Mouse (Mus musculus) heart, postnatal 0 days (tissue): ENCODE results near the gene 9130023H24Rik. TPM values are rescaled to one million over a fixed set of nuclear protein-coding genes. Genes with fewer than 3 reads are reported as not detected.

ENCODE experiments used
- ATAC-seq: fragments of 200-750 bp; cut with Nextera tagmentation; 2 replicates; pipeline ENCODE4 v1.8.0; 2017; ENCODE audit warnings: low read depth, moderate number of reproducible peaks, moderate library complexity; ENCODE audit not compliant: insufficient read depth
- DNase-seq: peaks from one replicate; pipeline ENCODE4 v3.0.0-alpha.2; 2016; ENCODE audit warnings: low spot score
- H3K27ac ChIP-seq: fragments of 300-500 bp; sonication (generic); 2 replicates; pipeline ENCODE4 v1.5.1; 2014; ENCODE audit warnings: low read depth, mild to moderate bottlenecking
- H3K27me3 ChIP-seq: fragments of 300-500 bp; sonication (generic); 2 replicates; pipeline ENCODE4 v1.6.1; 2014; ENCODE audit warnings: low read length, mixed read lengths; ENCODE audit not compliant: control insufficient read depth, insufficient read depth
- H3K36me3 ChIP-seq: fragments of 300-500 bp; sonication (generic); replicated peaks from 2 replicates; pipeline ENCODE4 v1.6.1; 2014; ENCODE audit warnings: low read length, mixed read lengths; ENCODE audit not compliant: control insufficient read depth, insufficient read depth
- H3K4me1 ChIP-seq: fragments of 300-500 bp; sonication (generic); 2 replicates; pipeline ENCODE4 v1.6.1; 2014; ENCODE audit warnings: antibody characterized with exemption; ENCODE audit not compliant: control insufficient read depth, insufficient read depth
- H3K4me2 ChIP-seq: fragments of 300-500 bp; sonication (generic); 2 replicates; pipeline ENCODE4 v1.6.1; 2014; ENCODE audit warnings: low read depth, mild to moderate bottlenecking, low read length, moderate library complexity
- H3K4me3 ChIP-seq: fragments of 300-500 bp; sonication (generic); 2 replicates; pipeline ENCODE4 v1.5.1; 2014; ENCODE audit warnings: low read depth, low read length
- H3K9ac ChIP-seq: fragments of 300-500 bp; sonication (generic); replicated peaks from 2 replicates; pipeline ENCODE4 v1.6.1; 2014; ENCODE audit warnings: low read depth, low read length, mixed read lengths
- H3K9me3 ChIP-seq: fragments of 300-500 bp; sonication (generic); replicated peaks from 2 replicates; pipeline ENCODE4 v1.6.1; 2016; ENCODE audit warnings: low read length; ENCODE audit not compliant: control insufficient read depth
- CTCF ChIP-seq: IDR thresholded peaks from 2 replicates; pipeline ENCODE4 v1.5.1; 2016; ENCODE audit warnings: antibody characterized with exemption, control low read depth, low read depth
- EP300 ChIP-seq: IDR thresholded peaks from 2 replicates; pipeline ENCODE4 v1.6.1; 2016; ENCODE audit warnings: antibody characterized with exemption, low read depth
- WGBS: fragments of 180-500 bp; shearing (Covaris S2); extraction: QIAGEN DNeasy Blood & Tissue Kit; methylation state at CpG from one replicate; pipeline ENCODE4 v1.1.7; 2014; 5-methylcytosine and 5-hydroxymethylcytosine counted together
- polyA plus RNA-seq: library from polyadenylated mRNA; unstranded; fragments of >200 nt; fragmentation: Nextera tagmentation; extraction: Ambion mirVana; gene quantifications from 2 replicates; pipeline ENCODE4 v1.2.1, GENCODE M21; 2015
- total RNA-seq: library from RNA; depleted of rRNA; stranded (reverse); fragments of >200 nt; gene quantifications from 2 replicates; pipeline ENCODE4 v1.2.3, GENCODE M21; 2014; ENCODE audit warnings: low replicate concordance; rRNA removed

Gene 9130023H24Rik
- total and polyA plus RNA-seq, 2 experiments from 2014 or later, result 3.9 to 5.1 TPM

DNA sequence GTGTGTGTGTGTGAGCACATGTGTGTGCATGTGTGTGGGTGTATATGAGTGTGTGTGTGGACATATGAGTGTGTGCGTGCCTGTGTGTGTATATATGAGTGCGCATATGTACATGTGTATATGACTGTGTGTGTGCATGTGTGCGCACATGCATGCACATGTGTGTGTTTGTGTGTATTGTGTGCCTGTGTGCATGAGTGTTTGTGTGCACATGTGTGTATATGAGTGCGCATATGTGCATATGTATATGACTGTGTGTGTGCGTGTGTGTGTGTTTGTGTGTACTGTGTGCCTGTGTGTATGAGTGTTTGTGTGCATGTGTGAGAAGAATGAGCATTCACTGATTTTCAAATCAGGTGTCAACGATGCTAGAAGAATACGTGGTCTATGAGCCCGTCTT lies 33.7 kb downstream of the 9130023H24Rik start:
- Histone ChIP-seq H3K27me3 (no peaks in the 10 kb centered on the region), H3K27ac (0 out of 2 replicates have a peak overlapping the region, but pooled peaks have one; percentile 99), H3K4me2 (peak overlapping the region; percentile 65), H3K36me3 (peaks cover 5% of the 10 kb centered on the region; the same call in 1 of the 2 replicates), H3K4me3 (0 out of 2 replicates have a peak overlapping the region, but pooled peaks have one; percentile 61), H3K9ac (no peak overlapping the region), H3K4me1 (0 out of 2 replicates have a peak, but pooled peaks cover 4% of the 10 kb centered on the region), H3K9me3 (no peaks in the 10 kb centered on the region)
- DNase-seq (no peak), ATAC-seq (no peak)
- TF ChIP-seq CTCF (no peak), EP300 (no peak)
- WGBS, result 89% methylated on average over 8 of the region's 8 CpGs

DNA sequence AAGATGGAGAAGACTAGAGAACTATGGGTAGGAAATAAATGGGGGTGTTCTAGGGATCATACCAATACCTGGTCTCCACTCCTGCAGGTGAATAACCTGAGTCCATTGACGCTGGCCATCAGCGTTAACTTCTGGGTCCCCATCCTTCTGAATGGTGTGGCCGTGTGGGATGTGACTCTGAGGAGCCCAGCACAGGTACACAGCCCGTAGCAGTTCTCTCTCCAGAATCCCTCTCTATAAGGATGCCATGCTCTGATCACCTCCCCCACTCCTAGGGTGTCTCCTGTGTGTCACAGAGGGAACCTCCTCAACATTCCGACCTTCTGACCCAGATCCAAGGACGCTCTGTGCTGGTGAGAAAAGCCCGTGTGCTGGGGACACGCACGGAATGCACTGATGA lies 34.8 kb downstream of the 9130023H24Rik start:
- no peak overlapping the region for H3K9ac ChIP-seq
- WGBS, result 56% methylated on average over 9 of the region's 9 CpGs
- DNase-seq (peak; percentile 23), ATAC-seq (peak; percentile 18)
- H3K27ac ChIP-seq, result no peak overlapping the region
- H3K4me1 ChIP-seq, result 0 out of 2 replicates have a peak, but pooled peaks cover 4% of the 10 kb centered on the region
- no peaks in the 10 kb centered on the region for H3K27me3 ChIP-seq
- no peaks in the 10 kb centered on the region for H3K9me3 ChIP-seq
- peaks cover 5% of the 10 kb centered on the region; the same call in 1 of the 2 replicates for H3K36me3 ChIP-seq
- no peak overlapping the region for H3K4me3 ChIP-seq
- no peak overlapping the region; the same call in 1 of the 2 replicates for H3K4me2 ChIP-seq
- no peak for TF ChIP-seq EP300

DNA sequence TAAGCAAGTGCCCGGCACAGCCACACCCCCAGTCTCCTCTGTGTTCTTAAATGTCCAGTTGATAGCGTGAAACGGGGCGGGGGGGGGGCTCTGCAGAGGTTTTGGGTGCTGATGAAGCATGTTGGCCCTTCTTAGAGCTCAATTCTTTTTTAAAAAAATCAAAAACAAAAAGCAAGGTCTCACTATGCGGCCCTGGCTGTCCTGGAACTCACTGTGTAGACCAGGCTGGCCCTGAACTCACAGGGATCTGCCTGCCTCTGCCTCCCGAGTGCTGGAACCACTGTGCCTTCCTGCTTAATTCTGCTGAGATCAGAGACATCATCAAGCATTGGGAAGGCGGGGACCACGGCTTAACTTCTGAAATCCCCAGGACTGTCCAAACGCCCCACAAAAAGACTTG lies 36.2 kb downstream of the 9130023H24Rik start:
- DNase-seq (no peak), ATAC-seq (no peak)
- H3K4me2 ChIP-seq, result no peak overlapping the region
- H3K4me3 ChIP-seq, result no peak overlapping the region
- TF ChIP-seq CTCF (no peak), EP300 (no peak)
- H3K4me1 ChIP-seq, result 0 out of 2 replicates have a peak, but pooled peaks cover 4% of the 10 kb centered on the region
- 90% methylated on average over 9 of the region's 9 CpGs for WGBS
- no peaks in the 10 kb centered on the region for H3K27me3 ChIP-seq
- H3K27ac ChIP-seq, result no peak overlapping the region
- no peak overlapping the region for H3K9ac ChIP-seq
- peaks cover 5% of the 10 kb centered on the region; the same call in 1 of the 2 replicates for H3K36me3 ChIP-seq
- H3K9me3 ChIP-seq, result no peaks in the 10 kb centered on the region

Other genes with a start within 250 kb of the 9130023H24Rik start
- 30.7 and 89.6 TPM in 2 replicates for gene Pycard, start 244.2 kb downstream of the 9130023H24Rik start, total RNA-seq
- 43.0 and 46.4 TPM in 2 replicates for gene Pycard, start 244.2 kb downstream of the 9130023H24Rik start, polyA plus RNA-seq
- gene Trim72, start 234.1 kb downstream of the 9130023H24Rik start, total RNA-seq, result 22.8 and 52.7 TPM in 2 replicates
- gene Trim72, start 234.1 kb downstream of the 9130023H24Rik start, polyA plus RNA-seq, result 2.2 and 2.3 TPM in 2 replicates
- gene Itgam, start 175.4 kb downstream of the 9130023H24Rik start, total RNA-seq, result 0.38 and 1.9 TPM in 2 replicates
- gene Itgam, start 175.4 kb downstream of the 9130023H24Rik start, polyA plus RNA-seq, result 0.53 and 0.58 TPM in 2 replicates
- gene Gm49368, start 175.3 kb downstream of the 9130023H24Rik start, total RNA-seq, result not detected in 2 replicates
- not detected in 2 replicates for gene Gm49368, start 175.3 kb downstream of the 9130023H24Rik start, polyA plus RNA-seq
- gene Itgax, start 108.5 kb downstream of the 9130023H24Rik start, total RNA-seq, result 0.70 TPM in 1 of 2 replicates, not detected in the other
- gene Itgax, start 108.5 kb downstream of the 9130023H24Rik start, polyA plus RNA-seq, result 0.12 and 0.19 TPM in 2 replicates
- not detected in 2 replicates for gene Itgad, start 83.7 kb downstream of the 9130023H24Rik start, total RNA-seq
- 0.25 TPM in 1 of 2 replicates, not detected in the other for gene Itgad, start 83.7 kb downstream of the 9130023H24Rik start, polyA plus RNA-seq
- 1,202 and 1,223 TPM in 2 replicates for gene Cox6a2, start 31.6 kb downstream of the 9130023H24Rik start, total RNA-seq
- gene Cox6a2, start 31.6 kb downstream of the 9130023H24Rik start, polyA plus RNA-seq, result 3,388 and 3,605 TPM in 2 replicates
- 18.9 and 32.0 TPM in 2 replicates for gene Armc5, start 689 bp downstream of the 9130023H24Rik start, total RNA-seq
- 8.3 and 8.9 TPM in 2 replicates for gene Armc5, start 689 bp downstream of the 9130023H24Rik start, polyA plus RNA-seq
- 84.6 and 93.8 TPM in 2 replicates for gene Tgfb1i1, start 8.8 kb upstream of the 9130023H24Rik start, total RNA-seq
- gene Tgfb1i1, start 8.8 kb upstream of the 9130023H24Rik start, polyA plus RNA-seq, result 97.5 and 112 TPM in 2 replicates
- not detected in 2 replicates for gene Slc5a2, start 27.6 kb upstream of the 9130023H24Rik start, total RNA-seq
- 0.20 and 0.30 TPM in 2 replicates for gene Slc5a2, start 27.6 kb upstream of the 9130023H24Rik start, polyA plus RNA-seq
- 14.1 and 22.4 TPM in 2 replicates for gene BC017158, start 60.1 kb upstream of the 9130023H24Rik start, total RNA-seq
- gene BC017158, start 60.1 kb upstream of the 9130023H24Rik start, polyA plus RNA-seq, result 5.8 and 6.8 TPM in 2 replicates
- 0.69 and 3.3 TPM in 2 replicates for gene Rgs10, start 180.7 kb upstream of the 9130023H24Rik start, total RNA-seq
- 7.2 and 7.8 TPM in 2 replicates for gene Rgs10, start 180.7 kb upstream of the 9130023H24Rik start, polyA plus RNA-seq
- 27.4 and 59.5 TPM in 2 replicates for gene Tial1, start 223.7 kb upstream of the 9130023H24Rik start, total RNA-seq
- 10.8 and 13.3 TPM in 2 replicates for gene Tial1, start 223.7 kb upstream of the 9130023H24Rik start, polyA plus RNA-seq